Mouse (Mus musculus) CH12.LX (cell line): ENCODE measurements around the gene Patj. TPM values are rescaled to one million over a fixed set of nuclear protein-coding genes. Genes with fewer than 3 reads are reported as not detected.

Experiments used
- DNase-seq: peaks from one replicate; pipeline ENCODE4 v3.0.0-alpha.2; 2013; ENCODE audit errors: extremely low read depth
- H3K27ac ChIP-seq: 2 replicates; pipeline ENCODE4 v1.5.1; 2012; ENCODE audit warnings: low read depth, mild to moderate bottlenecking, control low read depth, moderate library complexity; ENCODE audit not compliant: insufficient read depth
- H3K27me3 ChIP-seq: replicated peaks from 2 replicates; pipeline ENCODE3; 2012; ENCODE audit warnings: inconsistent platforms
- H3K36me3 ChIP-seq, 2 experiments: replicated peaks in 1 of 2; 2 replicates each; pipeline versions ENCODE3 to v1.6.1; 2012; ENCODE audit warnings: inconsistent platforms in 1 of 2, low read length in 1 of 2, mild to moderate bottlenecking in 1 of 2, mixed read lengths in 1 of 2, moderate library complexity in 1 of 2; ENCODE audit not compliant: control insufficient read depth in 1 of 2, insufficient read depth in 1 of 2
- H3K4me1 ChIP-seq, 2 experiments: 2 replicates each; pipeline ENCODE4 v1.6.1; 2012; ENCODE audit warnings: inconsistent platforms in 1 of 2, moderate library complexity in 1 of 2; ENCODE audit not compliant: insufficient read depth in 2 of 2, control insufficient read depth in 1 of 2
- H3K4me2 ChIP-seq: 2 replicates; pipeline ENCODE4 v1.6.1; 2012; ENCODE audit warnings: low read depth, mild to moderate bottlenecking, control low read depth; ENCODE audit not compliant: poor library complexity, insufficient read depth, severe bottlenecking
- H3K4me3 ChIP-seq, 3 experiments: fragments of 150-350 bp in 1 of 3; sonication (generic) in 1 of 3; replicated peaks in 1 of 3; 2 replicates each; pipeline versions ENCODE3 to v1.5.1; 2011 to 2012; ENCODE audit warnings: low read depth in 2 of 3, low read length in 2 of 3, mild to moderate bottlenecking in 2 of 3, moderate library complexity in 2 of 3, control low read depth in 1 of 3, improper control_type of control experiment in 1 of 3, inconsistent platforms in 1 of 3, mixed read lengths in 1 of 3; ENCODE audit not compliant: poor library complexity in 1 of 3
- H3K79me2 ChIP-seq: replicated peaks from 2 replicates; pipeline ENCODE4 v1.6.1; 2012; ENCODE audit warnings: mild to moderate bottlenecking, moderate library complexity; ENCODE audit not compliant: control insufficient read depth, poor library complexity, insufficient read depth, severe bottlenecking; ENCODE audit errors: extremely low read depth
- H3K9ac ChIP-seq: 2 replicates; pipeline ENCODE4 v1.6.1; 2012; ENCODE audit warnings: low read depth, mild to moderate bottlenecking, control low read depth, moderate library complexity; ENCODE audit not compliant: insufficient read depth
- H3K9me3 ChIP-seq: replicated peaks from 2 replicates; pipeline ENCODE3; 2012; ENCODE audit warnings: low read length, inconsistent platforms, mixed read lengths
- BHLHE40 ChIP-seq: IDR thresholded peaks from 2 replicates; pipeline ENCODE4 v1.6.1; 2011; ENCODE audit warnings: mild to moderate bottlenecking, low read depth, low read length, improper control_type of control experiment
- CHD2 ChIP-seq: IDR thresholded peaks from 2 replicates; pipeline ENCODE4 v1.6.1; 2011; ENCODE audit warnings: low read length, improper control_type of control experiment
- E2F4 ChIP-seq: IDR thresholded peaks from 2 replicates; pipeline ENCODE4 v1.6.1; 2011; ENCODE audit warnings: low read depth, low read length, improper control_type of control experiment; ENCODE audit not compliant: insufficient replicate concordance
- GABPA ChIP-seq: IDR thresholded peaks from 2 replicates; pipeline ENCODE4 v1.6.1; 2012; ENCODE audit warnings: low read depth, low read length, improper control_type of control experiment, inconsistent platforms; ENCODE audit not compliant: insufficient replicate concordance
- HCFC1 ChIP-seq: IDR thresholded peaks from 2 replicates; pipeline ENCODE4 v1.6.1; 2012; ENCODE audit warnings: low read depth, mild to moderate bottlenecking, inconsistent platforms, low read length, improper control_type of control experiment
- IRF4 ChIP-seq: IDR thresholded peaks from 2 replicates; pipeline ENCODE4 v1.6.1; 2014; ENCODE audit warnings: low read depth, mild to moderate bottlenecking, inconsistent platforms, low read length, improper control_type of control experiment
- JUN ChIP-seq: IDR thresholded peaks from 2 replicates; pipeline ENCODE4 v1.6.1; 2011; ENCODE audit warnings: low read depth, mild to moderate bottlenecking, low read length, improper control_type of control experiment, moderate library complexity; ENCODE audit not compliant: insufficient read depth
- JUND ChIP-seq: conservative IDR thresholded peaks from 2 replicates; pipeline ENCODE4 v1.6.1; 2011; ENCODE audit warnings: low read depth, low read length, improper control_type of control experiment
- MAX ChIP-seq: IDR thresholded peaks from 2 replicates; pipeline ENCODE4 v1.6.1; 2011; ENCODE audit warnings: low read length, improper control_type of control experiment
- MAZ ChIP-seq: IDR thresholded peaks from 2 replicates; pipeline ENCODE4 v1.6.1; 2012; ENCODE audit warnings: low read depth, mild to moderate bottlenecking, inconsistent platforms, low read length, improper control_type of control experiment, moderate library complexity
- MEF2A ChIP-seq: IDR thresholded peaks from 2 replicates; pipeline ENCODE4 v1.6.1; 2014; ENCODE audit warnings: low read depth, mild to moderate bottlenecking, inconsistent platforms, low read length, improper control_type of control experiment, borderline replicate concordance
- MYC ChIP-seq: IDR thresholded peaks from 2 replicates; pipeline ENCODE4 v1.6.1; 2011; ENCODE audit warnings: low read depth, mild to moderate bottlenecking, improper control_type of control experiment, low read length
- NELFE ChIP-seq: IDR thresholded peaks from 2 replicates; pipeline ENCODE4 v1.6.1; 2011; ENCODE audit warnings: low read depth, low read length, improper control_type of control experiment
- NRF1 ChIP-seq: IDR thresholded peaks from 2 replicates; pipeline ENCODE4 v1.6.1; 2014; ENCODE audit warnings: low read depth, mild to moderate bottlenecking, inconsistent platforms, low read length, improper control_type of control experiment, moderate library complexity
- PAX5 ChIP-seq: IDR thresholded peaks from 2 replicates; pipeline ENCODE4 v1.6.1; 2012; ENCODE audit warnings: low read length, inconsistent platforms, mixed read lengths
- POLR2AphosphoS2 ChIP-seq: IDR thresholded peaks from 2 replicates; pipeline ENCODE4 v1.6.1; 2011; ENCODE audit warnings: low read depth, low read length, improper control_type of control experiment
- RAD21 ChIP-seq: IDR thresholded peaks from 2 replicates; pipeline ENCODE4 v1.6.1; 2011; ENCODE audit warnings: low read depth, mild to moderate bottlenecking, low read length, improper control_type of control experiment, moderate library complexity
- RCOR1 ChIP-seq: conservative IDR thresholded peaks from 2 replicates; pipeline ENCODE4 v1.6.1; 2012; ENCODE audit warnings: low read depth, mild to moderate bottlenecking, inconsistent platforms, low read length, improper control_type of control experiment
- UBTF ChIP-seq: IDR thresholded peaks from 2 replicates; pipeline ENCODE4 v1.6.1; 2012; ENCODE audit warnings: low read depth, mild to moderate bottlenecking, inconsistent platforms, low read length, improper control_type of control experiment, moderate library complexity
- USF1 ChIP-seq: IDR thresholded peaks from 2 replicates; pipeline ENCODE4 v1.6.1; 2014; ENCODE audit warnings: low read depth, mild to moderate bottlenecking, inconsistent platforms, low read length, improper control_type of control experiment
- USF2 ChIP-seq: conservative IDR thresholded peaks from 2 replicates; pipeline ENCODE4 v1.6.1; 2011; ENCODE audit warnings: low read depth, low read length, improper control_type of control experiment
- dilution Hi-C: fragments of 300-500 bp; cut with MboI; formaldehyde crosslinking; loops from 2 replicates; pipeline ENCODE4 v1.14.3; 2020; ENCODE audit warnings: low sequenced_read_pairs; ENCODE audit not compliant: extremely low pct_unique_long_range_greater_than_20kb, extremely low pct_ligation_motif_present
- in situ Hi-C: fragments of 300-500 bp; cut with MboI; formaldehyde crosslinking; loops from 3 replicates; pipeline ENCODE4 v1.14.3; 2019; ENCODE audit warnings: low sequenced_read_pairs, low pct_ligation_motif_present, low pct_unique_long_range_greater_than_20kb, mixed read lengths
- polyA plus RNA-seq: library from polyadenylated mRNA; unstranded; fragments of >175 nt; gene quantifications from 2 replicates; pipeline ENCODE4 v1.2.1, GENCODE M21; 2012; ENCODE audit warnings: low read depth; ENCODE audit not compliant: insufficient read length
- total RNA-seq, 2 experiments: library from RNA; depleted of rRNA; stranded (reverse); fragments of 300-350 nt in 1 of 2; fragments of >200 nt in 1 of 2; gene quantifications; 2 replicates each; pipeline ENCODE4 v1.2.3; 2012 to 2014

The Patj gene
- total and polyA plus RNA-seq, 3 experiments = 1.2 to 6.1 (median 2.0) TPM

DNA sequence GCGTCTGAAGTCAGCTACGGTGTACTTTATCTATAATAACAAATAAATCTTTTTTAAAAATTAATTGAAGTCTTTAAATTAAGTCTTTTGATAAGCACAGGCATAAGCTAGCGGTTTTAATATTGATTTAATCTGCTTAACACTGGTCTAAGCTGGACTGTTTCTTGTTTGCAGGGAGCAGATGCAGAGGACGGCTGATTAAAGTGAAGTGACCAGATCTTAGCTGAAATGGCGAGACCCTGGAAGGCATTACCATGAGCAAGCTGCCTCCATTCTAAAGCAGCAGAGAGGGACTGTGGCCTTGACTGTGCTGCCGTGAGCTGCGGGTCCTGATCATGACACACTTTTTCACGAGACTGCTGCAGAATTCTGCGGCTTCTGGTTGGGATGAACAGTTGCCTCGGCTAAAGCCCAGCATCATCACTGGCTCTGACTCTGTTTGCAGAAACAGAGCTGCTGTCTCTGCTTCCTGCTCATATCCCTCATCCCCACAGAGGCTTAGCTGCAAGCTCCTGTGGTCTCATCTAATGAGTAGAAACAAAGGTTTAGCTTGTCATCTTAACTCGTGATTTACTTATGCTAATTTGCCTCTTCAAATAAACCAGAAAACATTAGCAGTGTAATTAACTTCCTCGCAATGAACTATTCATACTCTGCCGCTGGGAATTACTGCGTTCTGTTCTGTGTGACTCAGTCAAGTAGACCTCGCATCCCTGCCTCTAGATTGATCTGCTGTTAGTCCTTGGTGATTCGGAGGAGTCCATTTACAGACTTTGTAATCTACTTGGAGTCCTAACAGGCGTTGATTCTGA, 322.4 kb downstream of the Patj start:
- no peak for DNase-seq
- in situ Hi-C loops = no loop called here
- Histone ChIP-seq H3K36me3 (no peaks in the 10 kb centered on the region), H3K79me2 (no peaks in the 10 kb centered on the region), H3K4me3 (no peak overlapping the region), H3K9ac (no peak overlapping the region), H3K27me3 (no peaks in the 10 kb centered on the region), H3K27ac (no peak overlapping the region), H3K4me2 (no peak overlapping the region), H3K9me3 (peaks cover 56% of the 10 kb centered on the region), H3K4me1 (no peaks in the 10 kb centered on the region)
- dilution Hi-C loops = no loop called here
- TF ChIP-seq JUN (no peak), HCFC1 (no peak), GABPA (no peak), NELFE (no peak), MAZ (no peak), NRF1 (no peak), RCOR1 (no peak), RAD21 (no peak), MAX (no peak), BHLHE40 (no peak), MEF2A (no peak), UBTF (no peak), E2F4 (no peak)

DNA sequence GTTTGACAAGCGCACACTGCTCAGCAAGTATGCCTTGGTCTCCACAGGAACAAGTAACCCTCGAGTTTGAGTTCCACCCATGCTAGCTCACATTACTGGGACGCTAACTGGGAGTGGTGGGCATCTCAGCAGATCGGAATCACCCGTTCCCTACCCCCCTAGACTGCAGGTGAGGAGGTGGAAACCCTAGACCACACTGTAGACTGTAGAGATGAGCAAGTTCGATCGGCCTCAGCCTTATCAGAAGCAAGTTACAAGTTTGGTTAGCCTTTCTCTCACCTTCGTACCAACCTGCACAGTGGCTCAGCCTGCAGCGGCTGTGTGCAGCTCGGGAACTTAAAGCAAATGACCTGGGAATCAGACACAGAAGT, 322.9 kb downstream of the Patj start:
- H3K79me2 ChIP-seq = no peaks in the 10 kb centered on the region
- H3K4me3 ChIP-seq = no peak overlapping the region
- dilution Hi-C loops (no loop called here), in situ Hi-C loops (no loop called here)
- H3K4me1 ChIP-seq = no peaks in the 10 kb centered on the region
- no peak overlapping the region for H3K4me2 ChIP-seq
- no peak for DNase-seq
- H3K9ac ChIP-seq = no peak overlapping the region
- H3K9me3 ChIP-seq = peaks cover 52% of the 10 kb centered on the region
- no peaks in the 10 kb centered on the region for H3K27me3 ChIP-seq
- no peaks in the 10 kb centered on the region for H3K36me3 ChIP-seq
- TF ChIP-seq HCFC1 (no peak), NRF1 (no peak), JUND (no peak), BHLHE40 (no peak), USF1 (no peak), RAD21 (no peak), MYC (no peak), MAX (no peak), USF2 (no peak), POLR2AphosphoS2 (no peak), NELFE (no peak), CHD2 (no peak), MEF2A (no peak), RCOR1 (no peak), PAX5 (no peak), IRF4 (no peak)
- no peak overlapping the region for H3K27ac ChIP-seq
